Mouse (Mus musculus) lung, postnatal 0 days (tissue): ENCODE measurements around the gene Fam155a.

Experiments used
- CTCF ChIP-seq: IDR thresholded peaks from 2 replicates; pipeline ENCODE4 v1.5.1; 2016; ENCODE audit warnings: antibody characterized with exemption, mild to moderate bottlenecking
- EP300 ChIP-seq: IDR thresholded peaks from 2 replicates; pipeline ENCODE4 v1.6.1; 2016; ENCODE audit warnings: antibody characterized with exemption, mild to moderate bottlenecking, control low read depth

GRCm38 (mm10) chr8:9335933-9336303, 435.0 kb downstream of the Fam155a start:
- TF ChIP-seq CTCF (no peak), EP300 (no peak)
